Mouse (Mus musculus) c-Kit-positive CD71-negative TER-119-negative erythroid progenitor cells, embryonic 14.5 days (primary cell): ENCODE results near the gene Tram1l1.
"Not testable (repeated sequence)": the region's sequence is repeated elsewhere in the genome, so short reads cannot be mapped to it uniquely, and the experiment has no call there.

Source experiments
- DNase-seq: peaks from one replicate; pipeline ENCODE4 v3.0.0-alpha.2; 2013; ENCODE audit warnings: low read depth

Gene Tram1l1

DNA sequence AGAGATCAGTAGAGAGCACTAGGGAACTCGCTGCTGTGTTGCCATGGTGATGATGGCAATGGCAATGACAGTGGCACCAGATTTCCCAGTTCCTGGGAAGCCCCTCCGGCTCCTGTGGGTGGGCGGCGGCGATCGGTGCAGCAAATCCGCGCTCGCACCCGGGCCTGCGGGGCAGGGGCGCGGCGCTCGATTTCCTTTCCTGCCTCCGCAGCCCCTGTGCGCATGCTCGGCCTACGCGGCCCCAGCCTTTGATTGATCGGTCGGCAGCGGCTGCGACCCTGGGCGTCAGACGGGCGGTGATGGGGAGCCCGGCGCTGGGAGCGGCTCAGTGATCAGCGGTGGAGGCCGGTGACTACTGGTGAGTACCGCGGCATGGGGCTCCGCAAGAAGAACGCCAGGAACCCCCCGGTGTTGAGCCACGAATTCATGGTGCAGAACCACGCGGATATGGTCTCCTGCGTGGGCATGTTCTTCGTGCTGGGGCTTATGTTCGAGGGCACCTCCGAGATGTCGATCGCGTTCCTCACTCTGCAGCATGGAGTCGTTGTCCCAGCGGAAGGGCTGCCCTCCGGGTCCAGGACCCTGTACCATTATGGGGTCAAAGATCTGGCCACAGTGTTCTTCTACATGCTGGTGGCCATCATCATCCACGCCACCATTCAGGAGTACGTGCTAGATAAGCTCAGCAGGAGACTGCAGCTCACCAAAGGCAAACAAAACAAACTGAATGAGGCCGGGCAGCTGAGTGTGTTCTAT lies at the start of gene Tram1l1:
Gene Tram1l1 (plus strand): TSS at position 35 of the 756 bp plus-strand sequence.
- no peak for DNase-seq

DNA sequence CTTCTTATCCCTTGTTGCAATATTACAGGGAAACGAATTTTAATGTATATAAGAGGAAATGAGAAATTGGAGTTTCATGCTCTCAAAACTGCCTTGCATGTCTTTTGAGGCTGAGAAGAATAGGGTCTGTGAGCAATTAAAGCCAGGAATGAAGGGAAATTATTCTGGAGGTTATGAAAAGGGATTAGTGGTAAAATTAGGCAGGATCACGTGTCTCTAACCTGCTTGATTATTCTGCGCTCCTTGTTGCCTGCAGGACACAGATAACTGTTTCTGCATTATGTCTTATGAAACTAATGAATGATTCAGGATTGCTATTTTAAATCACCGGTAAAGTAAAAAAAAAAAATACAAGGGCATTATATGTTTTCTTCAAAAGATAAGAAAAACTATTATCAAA lies 49.4 kb upstream of the Tram1l1 start:
- DNase-seq: no peak

DNA sequence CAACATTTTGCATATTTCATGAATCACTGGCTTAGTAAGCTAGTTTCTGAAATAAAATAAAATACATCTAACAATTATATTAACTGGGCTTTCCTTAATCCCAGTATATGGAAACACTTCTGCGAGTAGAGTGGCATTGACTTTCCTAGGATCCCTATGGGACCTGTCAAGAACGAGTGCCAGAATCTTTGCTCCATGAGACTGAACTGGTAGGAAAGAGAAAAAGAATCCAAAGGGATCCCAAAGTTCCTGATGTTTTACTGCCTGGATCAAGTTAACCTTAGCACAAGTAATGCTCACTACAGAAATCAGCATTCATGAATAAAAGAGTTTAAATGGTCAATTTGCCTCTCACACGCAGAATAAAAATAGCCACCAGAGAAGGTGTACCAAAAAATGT lies 49.0 kb upstream of the Tram1l1 start:
- DNase-seq: no peak

DNA sequence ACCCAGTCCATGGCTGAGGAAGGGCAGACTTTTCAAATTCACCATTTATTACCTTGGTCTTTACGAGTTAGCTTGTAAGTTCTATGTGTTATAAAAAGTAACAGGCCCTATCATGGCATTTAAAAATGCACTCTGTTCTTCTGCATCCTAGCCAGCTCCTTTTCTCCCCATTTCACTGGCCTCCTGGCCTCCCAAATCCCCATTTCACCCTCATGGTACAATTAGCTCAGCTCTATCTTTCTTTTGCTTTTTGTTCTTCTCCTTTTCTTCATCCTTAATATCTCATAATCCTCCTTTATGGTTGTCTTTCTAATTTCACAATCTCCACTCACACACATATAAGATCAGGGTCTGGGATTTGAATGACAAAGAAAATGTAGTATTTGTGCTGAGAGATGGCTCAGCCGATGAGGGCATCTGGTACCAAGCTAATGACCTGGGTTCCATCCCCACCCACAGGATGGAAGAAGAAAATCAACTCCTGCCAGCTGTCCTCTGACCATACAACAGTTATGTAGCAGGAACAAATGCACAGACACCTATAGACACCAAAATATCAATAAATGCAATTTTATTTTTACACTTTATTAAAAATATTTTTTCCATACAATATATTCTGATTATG lies 48.1 kb upstream of the Tram1l1 start:
- no peak for DNase-seq

DNA sequence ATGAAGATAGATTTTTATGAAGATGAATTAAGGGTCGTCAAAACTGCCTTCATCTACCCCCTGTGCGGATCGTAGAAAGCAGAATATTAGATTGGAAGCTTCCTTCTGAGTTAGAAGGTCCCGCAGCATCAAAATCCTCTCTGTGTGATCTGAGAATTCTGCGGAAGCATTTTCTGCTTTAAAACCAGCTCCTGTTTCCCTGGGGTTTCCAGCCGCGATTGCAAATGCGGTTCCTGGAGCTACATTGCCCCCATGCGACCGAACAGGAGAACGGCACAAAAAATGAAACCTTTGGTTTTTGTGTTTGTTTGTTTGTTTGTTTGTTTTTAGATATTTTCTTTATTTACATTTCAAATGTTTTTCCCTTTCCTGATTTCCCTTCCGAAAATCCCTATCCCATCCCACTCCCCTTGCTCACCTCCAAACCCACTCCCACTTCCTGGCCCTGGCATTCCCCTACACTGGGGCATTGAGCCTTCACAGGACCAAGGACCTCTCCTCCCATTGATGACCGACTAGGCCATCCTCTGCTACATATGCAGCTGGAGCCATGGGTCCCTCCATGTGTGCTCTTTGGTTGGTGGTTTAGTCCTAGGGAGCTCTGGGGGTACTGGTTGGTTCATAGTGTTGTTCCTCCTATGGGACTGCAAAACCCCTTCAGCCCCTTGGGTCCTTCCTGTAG lies 45.6 kb upstream of the Tram1l1 start:
- DNase-seq: peak; percentile 5

DNA sequence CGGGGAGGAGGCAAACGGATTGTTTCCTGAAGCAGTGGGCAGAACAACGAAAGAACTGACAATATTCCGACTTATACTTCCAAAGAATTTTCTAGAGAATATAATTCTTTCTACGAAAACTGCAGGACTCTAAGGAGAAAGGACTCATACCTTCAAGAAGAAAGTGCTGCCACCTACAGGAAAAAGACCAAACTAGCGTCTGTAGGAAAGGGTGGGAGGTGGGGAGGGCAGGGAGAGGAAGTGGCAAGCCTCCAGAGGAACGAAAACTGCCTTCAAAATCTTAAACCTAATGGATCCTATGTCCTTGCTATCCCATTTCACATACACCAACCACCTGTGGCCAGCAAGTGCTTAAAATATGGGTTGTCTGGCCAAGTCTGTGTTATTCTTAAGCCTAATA lies 31.7 kb upstream of the Tram1l1 start:
- DNase-seq: not testable (repeated sequence)

DNA sequence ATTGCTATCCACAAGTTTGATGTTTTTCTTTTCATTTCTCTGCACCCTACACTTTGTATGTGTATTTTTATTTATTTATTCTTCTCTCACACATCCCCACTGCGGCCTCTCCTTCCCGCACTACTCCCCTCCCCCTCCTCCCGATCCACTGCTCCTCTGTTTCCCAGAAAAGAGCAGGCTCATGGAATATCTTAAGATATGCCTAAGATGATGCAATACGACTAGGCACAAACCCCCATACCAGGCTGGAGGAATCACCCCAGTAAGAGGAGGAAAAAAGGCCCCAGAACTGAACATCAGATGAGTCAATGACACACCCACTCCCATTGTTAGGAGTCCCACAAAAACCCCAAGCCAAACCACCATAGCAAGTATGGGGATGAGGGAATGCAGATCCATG lies 1.4 kb upstream of the Tram1l1 start:
- no peak for DNase-seq

DNA sequence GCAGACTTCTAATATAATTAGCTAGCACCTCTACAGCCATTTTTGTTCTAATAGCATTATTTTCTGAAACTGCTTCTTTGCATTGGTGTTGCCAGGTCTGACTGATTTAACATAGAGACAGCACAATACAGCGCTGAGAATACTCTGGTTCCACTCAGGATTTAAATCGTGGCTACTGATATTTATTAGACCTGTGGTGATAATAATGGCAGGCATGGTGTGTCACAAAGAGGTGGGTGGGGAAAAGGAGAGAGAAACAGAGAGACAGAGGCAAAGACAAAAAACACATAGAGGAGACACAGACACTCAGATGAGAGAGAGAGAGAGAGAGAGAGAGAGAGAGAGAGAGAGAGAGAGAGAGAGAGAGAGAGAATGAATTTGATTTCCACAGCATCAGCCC lies 257 bp upstream of the Tram1l1 start:
- no peak for DNase-seq

DNA sequence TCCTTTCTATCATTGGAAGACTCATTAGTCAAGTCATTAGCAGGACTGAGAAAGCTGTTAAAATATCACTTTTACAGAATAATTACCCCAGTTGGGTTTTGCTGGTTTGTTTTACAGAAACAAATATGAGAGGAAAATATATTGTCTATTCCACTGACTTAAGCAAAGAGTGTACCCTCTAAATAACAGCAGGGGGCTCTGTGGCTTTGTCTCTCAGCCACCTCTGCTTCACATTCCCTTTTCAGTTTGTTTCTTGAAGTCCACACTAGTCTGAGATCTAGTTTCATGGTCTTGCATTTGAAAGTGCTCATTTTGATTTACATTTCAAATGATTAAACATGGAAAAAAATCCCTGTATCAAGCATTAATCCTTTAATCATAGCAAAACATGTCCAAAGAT lies 25.8 kb downstream of the Tram1l1 start:
- DNase-seq: no peak

DNA sequence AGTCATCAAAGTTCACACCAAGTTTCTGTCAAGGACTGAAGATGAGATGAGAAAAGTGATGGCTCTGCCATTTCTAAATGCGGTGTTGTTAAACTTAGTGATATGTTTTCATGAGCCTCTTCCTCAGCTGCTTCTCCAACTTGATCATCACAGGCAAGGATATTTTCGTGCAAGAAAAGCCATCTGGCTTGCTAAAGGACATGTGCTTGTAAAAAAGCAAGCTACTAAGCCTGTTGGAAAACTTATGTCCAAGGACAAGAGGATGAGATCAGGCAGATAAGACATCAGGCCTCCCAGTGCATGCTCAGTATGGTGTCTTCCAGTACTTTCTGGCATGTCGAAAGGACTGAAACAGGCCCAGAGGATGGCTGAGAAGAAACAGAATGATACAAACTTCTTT lies 36.9 kb downstream of the Tram1l1 start:
- no peak for DNase-seq

DNA sequence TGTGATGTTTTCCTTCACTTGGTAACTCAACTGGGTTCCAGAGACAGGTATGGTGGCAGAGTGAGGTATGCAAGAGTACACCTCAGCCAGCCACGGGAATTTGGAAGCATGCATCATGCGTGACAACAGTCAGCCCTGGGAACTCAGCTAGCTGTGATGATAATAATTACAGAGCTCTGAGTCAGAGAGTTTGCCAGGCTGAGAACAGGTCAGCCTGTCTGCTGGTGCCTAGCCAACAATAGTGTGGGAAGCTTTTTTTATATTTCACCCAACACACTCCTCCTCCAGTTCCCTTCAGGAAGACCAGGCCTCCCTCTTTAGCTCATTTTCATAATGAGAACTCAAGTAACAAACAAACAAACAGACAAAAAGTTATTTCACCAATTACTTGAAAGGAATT lies 51.4 kb downstream of the Tram1l1 start:
- DNase-seq: no peak
